Mouse (Mus musculus) liver, embryonic 14.5 days (tissue): Measurements from ENCODE around the gene Mpl. TPM values are rescaled to one million over a fixed set of nuclear protein-coding genes. Genes with fewer than 3 reads are reported as not detected.

Experiments
- ATAC-seq: fragments of 200-750 bp; cut with Nextera tagmentation; 2 replicates; pipeline ENCODE4 v1.8.0; 2017; ENCODE audit warnings: moderate number of reproducible peaks, mild to moderate bottlenecking, moderate library complexity; ENCODE audit not compliant: insufficient read depth
- DNase-seq, 3 experiments: peaks; one replicate each; pipeline ENCODE4 v3.0.0-alpha.2; 2012 to 2013; ENCODE audit warnings: low read depth in 3 of 3, low spot score in 3 of 3
- H3K27ac ChIP-seq: fragments of 300-500 bp; sonication (generic); 2 replicates; pipeline ENCODE4 v1.5.1; 2014; ENCODE audit warnings: moderate library complexity, mild to moderate bottlenecking, control low read depth, inconsistent platforms
- H3K27me3 ChIP-seq: fragments of 300-500 bp; sonication (generic); 2 replicates; pipeline ENCODE4 v1.6.1; 2014; ENCODE audit warnings: mild to moderate bottlenecking, low read length, moderate library complexity; ENCODE audit not compliant: control insufficient read depth, insufficient read depth
- H3K36me3 ChIP-seq: fragments of 300-500 bp; sonication (generic); replicated peaks from 2 replicates; pipeline ENCODE4 v1.6.1; 2014; ENCODE audit warnings: low read depth; ENCODE audit not compliant: control insufficient read depth, insufficient read depth
- H3K4me1 ChIP-seq, 2 experiments: fragments of 200-500 bp in 1 of 2; fragments of 300-500 bp in 1 of 2; sonication (generic) in 1 of 2; replicated peaks; 2 replicates each; pipeline ENCODE4 v1.6.1; 2012 to 2014; ENCODE audit warnings: antibody characterized with exemption in 1 of 2, inconsistent platforms in 1 of 2, low read length in 1 of 2; ENCODE audit not compliant: control insufficient read depth in 2 of 2, insufficient read depth in 2 of 2
- H3K4me2 ChIP-seq: fragments of 300-500 bp; sonication (generic); 2 replicates; pipeline ENCODE4 v1.6.1; 2014; ENCODE audit warnings: low read depth, mild to moderate bottlenecking, control low read depth, moderate library complexity
- H3K4me3 ChIP-seq, 2 experiments: fragments of 200-500 bp in 1 of 2; fragments of 300-500 bp in 1 of 2; sonication (generic) in 1 of 2; 2 replicates each; pipeline ENCODE4 v1.5.1; 2012 to 2014; ENCODE audit warnings: low read depth in 2 of 2, low read length in 2 of 2, mild to moderate bottlenecking in 2 of 2, control low read depth in 1 of 2, inconsistent platforms in 1 of 2, moderate library complexity in 1 of 2; ENCODE audit not compliant: insufficient read depth in 1 of 2
- H3K9ac ChIP-seq: fragments of 300-500 bp; sonication (generic); replicated peaks from 2 replicates; pipeline ENCODE4 v1.6.1; 2014; ENCODE audit warnings: mild to moderate bottlenecking, control low read depth, moderate library complexity
- H3K9me3 ChIP-seq: fragments of 300-500 bp; sonication (generic); 2 replicates; pipeline ENCODE4 v1.6.1; 2016; ENCODE audit warnings: low read length, mixed read lengths; ENCODE audit not compliant: control insufficient read depth
- CTCF ChIP-seq: IDR thresholded peaks from 2 replicates; pipeline ENCODE4 v1.5.1; 2016; ENCODE audit warnings: antibody characterized with exemption, low read depth, control low read depth
- EP300 ChIP-seq: IDR thresholded peaks from 2 replicates; pipeline ENCODE4 v1.6.1; 2016; ENCODE audit warnings: antibody characterized with exemption, low read depth
- WGBS: fragments of 180-500 bp; shearing (Covaris S2); extraction: QIAGEN DNeasy Blood & Tissue Kit; methylation state at CpG from one replicate; pipeline ENCODE4 v1.1.7; 2014; ENCODE audit not compliant: insufficient replicate concordance; 5-methylcytosine and 5-hydroxymethylcytosine counted together
- polyA plus RNA-seq, 2 experiments: library from polyadenylated mRNA; depleted of rRNA in 1 of 2; stranded (reverse) in 1 of 2; unstranded in 1 of 2; fragments of >200 nt; fragmentation: Nextera tagmentation in 1 of 2; extraction: Ambion mirVana in 1 of 2; gene quantifications; 2 replicates each; pipeline versions ENCODE4 v1.2.1 to v1.2.3; 2012 to 2014

Mpl gene
- polyA plus RNA-seq, 2 experiments, result 5.6 to 6.3 TPM

DNA sequence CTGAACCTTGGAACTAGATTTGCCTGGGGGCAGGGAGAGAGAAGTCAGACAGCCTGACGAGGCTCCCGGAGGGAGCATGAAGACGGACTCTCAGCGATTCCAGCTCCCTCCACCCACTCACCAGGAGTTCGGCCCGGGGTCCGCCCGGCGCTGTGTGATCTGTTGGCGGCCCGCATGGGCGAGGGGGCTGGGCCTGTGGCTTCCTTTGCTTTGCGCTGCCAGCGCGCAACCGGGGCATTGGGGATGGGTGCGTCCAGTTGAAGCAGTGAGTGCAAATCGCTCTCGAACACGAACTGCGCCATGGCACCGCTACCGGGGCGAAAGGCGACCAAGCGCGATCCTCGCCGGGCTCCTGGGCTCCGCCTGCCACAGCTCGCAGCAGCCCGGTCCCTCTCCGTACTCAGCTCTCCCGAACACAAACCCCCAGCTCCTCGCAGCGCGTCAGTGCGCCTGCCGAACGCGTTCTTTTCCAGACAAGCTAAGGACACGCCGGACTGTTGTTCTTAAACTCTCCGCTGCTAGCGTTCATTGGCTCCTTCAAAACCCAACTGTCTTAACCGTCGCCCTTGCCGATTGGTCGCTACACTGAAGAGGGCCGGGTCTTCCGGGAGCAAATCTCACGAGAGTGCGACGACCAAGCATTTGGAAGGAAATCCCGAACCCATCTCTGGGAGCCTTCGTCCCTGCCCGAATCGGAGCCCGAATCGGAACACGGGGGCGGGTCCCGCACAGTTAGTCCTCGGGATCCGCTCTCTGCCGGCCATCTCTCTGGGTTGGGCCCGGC lies 20.3 kb downstream of the Mpl start, which contains the start of gene Cdc20:
Cdc20 (minus strand) TSS at position 533 of the 784 bp plus-strand sequence.
- Histone ChIP-seq H3K4me3 (peak within 1 kb of the TSS; percentile 77 to 82), H3K27ac (peak within 1 kb of the TSS; percentile 82), H3K4me2 (peak within 1 kb of the TSS; percentile 89), H3K9ac (peak within 1 kb of the TSS; percentile 93), H3K9me3 (no peaks in the 10 kb centered on the region), H3K4me1 (peaks cover 19 to 29% of the 10 kb centered on the region in 2 experiments), H3K27me3 (no peaks in the 10 kb centered on the region), H3K36me3 (peaks cover 41% of the 10 kb centered on the region)
- ATAC-seq (peak; percentile 95), DNase-seq (peak; percentile 94 to 96 (median 95))
- WGBS, result under 1% methylated on average over 67 of the region's 67 CpGs
- TF ChIP-seq EP300 (0 out of 2 replicates have a peak, but pooled peaks have one; percentile 45), CTCF (no peak)

- no peaks in the 10 kb centered on the region for H3K9me3 ChIP-seq
- no peak overlapping the region for H3K4me2 ChIP-seq
- no peak overlapping the region for H3K4me3 ChIP-seq
- H3K27me3 ChIP-seq, result no peaks in the 10 kb centered on the region
- WGBS, result 75% methylated on average over 8 of the region's 8 CpGs
- no peak for ATAC-seq
- peaks cover 37 to 47% of the 10 kb centered on the region in 2 experiments for H3K4me1 ChIP-seq
- DNase-seq, result no peak
- H3K36me3 ChIP-seq, result peaks cover 63% of the 10 kb centered on the region
- no peak for TF ChIP-seq EP300
- no peak for TF ChIP-seq CTCF
- H3K27ac ChIP-seq, result no peak overlapping the region
- no peak overlapping the region for H3K9ac ChIP-seq
Observed at GRCm38 (mm10) chr4:118432332-118432731, 25.0 kb downstream of the Mpl start.

DNA sequence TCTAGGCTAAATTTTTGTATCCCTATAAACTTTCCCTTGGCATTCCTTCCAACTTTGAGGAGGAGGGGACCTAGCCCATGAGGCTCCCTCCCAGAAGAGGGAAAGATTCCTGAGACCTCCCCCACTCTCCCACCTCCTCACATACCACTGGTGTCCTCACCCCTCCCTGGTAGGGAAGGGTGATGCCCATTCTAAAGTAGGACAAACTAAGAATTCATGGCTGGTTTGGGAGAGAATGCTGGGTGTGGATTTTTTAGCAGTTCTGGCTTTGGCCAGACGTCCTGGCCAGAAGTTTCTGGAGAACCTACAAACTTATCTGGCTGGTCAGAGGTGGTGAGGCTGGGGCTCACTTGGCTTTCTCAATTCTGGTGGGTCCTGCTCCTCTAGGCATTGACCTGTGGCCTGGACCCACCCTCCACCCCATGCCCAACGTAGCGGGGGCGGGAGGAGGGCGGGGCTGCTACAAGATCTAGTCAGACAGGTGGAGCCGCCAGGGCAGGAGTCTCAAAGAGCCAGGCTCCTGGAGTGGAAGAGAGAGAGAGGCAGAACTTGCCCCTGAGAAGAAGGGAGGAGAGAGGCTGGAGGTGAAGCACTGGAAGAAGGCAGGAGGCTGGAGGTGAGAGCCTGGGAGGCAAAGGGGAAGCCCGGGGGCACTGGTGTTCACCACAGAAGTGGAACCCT lies 28.0 kb downstream of the Mpl start:
- H3K4me3 ChIP-seq, result peak overlapping the region; percentile 73 to 90
- peak overlapping the region; percentile 92 for H3K9ac ChIP-seq
- no peak for ATAC-seq
- H3K9me3 ChIP-seq, result no peaks in the 10 kb centered on the region
- H3K4me2 ChIP-seq, result peak overlapping the region; percentile 99
- no peak for TF ChIP-seq EP300
- no peak for TF ChIP-seq CTCF
- peak overlapping the region; percentile 85 for H3K27ac ChIP-seq
- no peaks in the 10 kb centered on the region for H3K27me3 ChIP-seq
- 9% methylated on average over 7 of the region's 7 CpGs for WGBS
- H3K36me3 ChIP-seq, result peaks cover 45% of the 10 kb centered on the region
- H3K4me1 ChIP-seq, result peaks cover 48 to 50% of the 10 kb centered on the region in 2 experiments
- DNase-seq, result no peak

- Histone ChIP-seq H3K9me3 (no peaks in the 10 kb centered on the region), H3K9ac (peak overlapping the region; percentile 92), H3K4me2 (peak overlapping the region; percentile 99), H3K27me3 (no peaks in the 10 kb centered on the region), H3K27ac (peak overlapping the region; percentile 85), H3K4me1 (peaks cover 54% of the 10 kb centered on the region in 2 experiments), H3K4me3 (peak overlapping the region; percentile 73 to 90), H3K36me3 (peaks cover 39% of the 10 kb centered on the region)
- ATAC-seq, result peak; percentile 55
- DNase-seq, result no peak
- TF ChIP-seq CTCF (no peak), EP300 (no peak)
- 20% methylated on average over 15 of the region's 15 CpGs for WGBS
Observed at GRCm38 (mm10) chr4:118428531-118429214, 28.6 kb downstream of the Mpl start.
